Mouse (Mus musculus) spleen, adult 12 weeks (tissue): ENCODE results near the gene Ttc39a.

ENCODE experiments used
- DNase-seq: peaks from one replicate; pipeline ENCODE4 v3.0.0; 2022; ENCODE audit warnings: low spot score

Gene Ttc39a

DNA sequence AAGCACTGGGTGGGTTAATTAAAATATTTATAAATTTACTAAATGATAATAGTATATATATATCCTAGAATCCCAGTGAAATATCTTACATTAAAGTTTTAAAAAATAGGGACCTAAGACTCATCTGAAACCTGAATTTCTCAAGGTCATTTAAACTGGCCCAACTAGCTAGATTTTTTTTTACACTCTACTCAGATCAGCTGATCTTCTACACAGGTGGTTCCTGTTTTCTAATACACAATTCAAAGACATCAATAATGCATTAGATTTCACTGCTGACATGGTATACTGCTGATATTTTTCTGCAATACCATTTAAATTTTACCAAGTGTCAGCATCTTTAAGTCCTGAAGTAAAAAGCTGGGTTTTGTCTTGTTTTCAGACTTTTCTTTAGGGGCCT, 57.5 kb downstream of the Ttc39a start:
- no peak for DNase-seq

GRCm38 (mm10) chr4:109467687-109468086, 61.3 kb downstream of the Ttc39a start:
- DNase-seq: no peak

- DNase-seq: no peak
Measured at GRCm38 (mm10) chr4:109471606-109472005, 65.2 kb downstream of the Ttc39a start.

DNA sequence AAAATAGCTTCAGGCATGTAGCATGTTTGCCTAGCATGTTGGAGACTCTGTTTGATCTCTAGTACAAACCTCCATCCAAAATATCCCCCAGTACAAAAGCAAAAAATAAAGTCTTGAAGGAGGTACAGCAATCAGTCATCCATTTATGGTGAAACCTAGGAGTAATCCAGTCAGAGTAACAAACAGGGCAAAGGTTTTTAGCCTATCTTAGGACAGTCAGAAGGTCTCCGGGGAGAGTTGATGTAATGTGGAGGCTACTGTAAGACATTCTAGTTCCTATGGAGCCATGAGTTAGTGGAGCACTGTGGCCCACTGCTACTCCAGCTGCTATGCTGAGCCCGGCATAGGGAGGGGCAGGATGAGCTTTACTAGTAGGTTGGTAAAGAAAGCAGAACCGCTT, 66.1 kb downstream of the Ttc39a start:
- no peak for DNase-seq

DNA sequence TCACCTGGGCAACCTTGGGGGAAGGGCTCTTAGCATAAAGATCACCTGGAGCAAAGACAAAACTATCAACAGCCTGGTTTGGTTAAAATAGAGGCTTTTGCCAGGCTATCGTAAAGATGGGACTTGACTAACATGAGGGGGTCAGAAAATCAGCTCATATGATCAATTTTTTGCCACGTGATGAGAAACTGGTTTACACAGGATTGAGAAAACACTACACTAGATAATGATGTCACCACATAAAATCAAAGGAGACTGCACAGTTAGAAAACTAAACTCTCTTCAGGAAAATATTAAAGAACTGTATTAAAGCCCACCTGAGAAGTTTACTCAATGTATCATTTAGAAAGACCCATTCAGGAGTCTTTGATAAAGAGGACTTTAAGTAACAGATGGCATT, 68.7 kb downstream of the Ttc39a start:
- DNase-seq: no peak

- peak; percentile 55 for DNase-seq
Measured at GRCm38 (mm10) chr4:109475577-109476553, 69.4 kb downstream of the Ttc39a start.

DNA sequence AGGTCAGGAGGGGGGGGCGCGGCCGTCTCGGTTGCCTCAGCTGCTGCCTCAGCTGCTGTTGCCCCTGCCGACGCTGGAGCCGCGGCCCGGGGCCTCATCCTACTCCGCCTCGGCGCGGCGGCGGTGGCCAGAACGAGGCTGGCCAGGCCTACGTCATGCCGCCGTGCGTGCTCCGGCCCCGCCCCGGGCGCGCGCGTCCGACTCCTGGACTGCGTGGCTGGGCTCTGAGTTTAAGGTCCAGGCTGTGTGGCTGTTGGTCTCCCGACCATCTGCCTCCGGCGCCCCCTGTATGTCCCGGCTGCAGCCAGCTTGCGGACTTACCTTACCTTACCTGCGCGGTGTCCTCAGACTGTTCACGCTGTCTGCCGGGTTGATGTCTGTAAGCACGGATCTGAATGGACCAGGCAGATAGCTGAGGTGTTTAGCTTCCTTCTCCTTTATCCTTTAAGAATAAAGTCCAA, 70.2 kb downstream of the Ttc39a start:
- DNase-seq: peak; percentile 81

DNA sequence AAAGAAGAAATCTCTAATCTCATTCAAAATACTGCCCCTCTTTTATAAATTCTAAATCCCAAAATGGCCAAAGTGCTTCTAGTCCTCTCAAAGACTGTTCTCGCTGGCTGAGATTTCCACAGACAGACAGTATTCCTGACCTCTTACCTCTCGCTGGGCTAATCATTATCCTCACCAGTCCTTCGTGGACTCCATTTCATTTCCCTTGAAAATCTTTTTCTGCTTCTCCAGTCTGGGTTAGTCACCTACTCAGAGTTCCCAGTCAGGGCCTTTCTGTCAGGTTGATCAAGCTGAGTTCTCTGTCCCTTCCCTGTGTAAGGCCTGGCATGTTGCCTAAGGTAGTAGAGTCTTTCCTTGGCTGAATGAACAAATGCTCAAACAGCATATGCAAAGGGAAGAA, 71.0 kb downstream of the Ttc39a start:
- no peak for DNase-seq

GRCm38 (mm10) chr4:109481424-109481823, 75.0 kb downstream of the Ttc39a start:
- DNase-seq: no peak

DNA sequence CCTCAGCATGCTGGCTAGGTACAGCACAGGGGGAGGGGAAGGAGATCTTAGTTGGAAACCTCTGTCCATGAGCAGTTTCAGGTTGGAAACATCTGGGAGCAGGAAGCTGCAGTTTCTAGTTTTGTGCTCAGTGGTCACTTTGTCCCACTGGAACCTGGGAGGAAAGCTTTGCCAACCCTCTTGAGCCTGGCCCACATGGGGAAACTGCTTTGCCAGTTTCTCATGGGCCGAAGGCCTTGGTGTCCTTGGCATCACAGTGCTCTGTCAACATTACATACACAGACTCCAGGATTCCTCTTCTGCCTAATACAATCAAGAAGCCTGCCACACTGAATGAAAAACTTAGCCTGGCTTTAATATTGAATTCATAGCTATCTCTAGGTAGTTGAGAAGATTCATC, 76.3 kb downstream of the Ttc39a start:
- no peak for DNase-seq

DNA sequence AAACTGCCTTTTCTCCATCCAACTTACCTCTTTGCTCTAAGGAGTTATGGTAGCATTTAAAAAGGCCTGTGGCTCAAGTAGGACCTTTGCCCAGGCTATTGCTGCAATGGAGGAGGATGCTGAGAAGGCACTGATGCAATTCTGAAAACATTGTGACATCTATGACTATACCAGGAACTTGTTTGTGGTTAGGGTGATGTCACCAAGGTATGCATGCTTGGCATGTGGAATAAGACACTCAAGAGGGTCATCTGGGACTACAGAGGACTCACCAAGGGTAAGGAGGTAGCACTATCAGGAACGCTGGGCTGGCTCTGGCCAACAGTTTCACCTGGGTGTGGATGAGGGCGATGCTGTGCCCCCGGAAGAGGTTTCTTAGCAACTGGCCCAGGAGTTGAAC, 78.2 kb downstream of the Ttc39a start, which contains the start of gene Rnf11:
Gene Rnf11 (minus strand): TSS at position 108 of the 400 bp plus-strand sequence.
- no peak for DNase-seq

DNA sequence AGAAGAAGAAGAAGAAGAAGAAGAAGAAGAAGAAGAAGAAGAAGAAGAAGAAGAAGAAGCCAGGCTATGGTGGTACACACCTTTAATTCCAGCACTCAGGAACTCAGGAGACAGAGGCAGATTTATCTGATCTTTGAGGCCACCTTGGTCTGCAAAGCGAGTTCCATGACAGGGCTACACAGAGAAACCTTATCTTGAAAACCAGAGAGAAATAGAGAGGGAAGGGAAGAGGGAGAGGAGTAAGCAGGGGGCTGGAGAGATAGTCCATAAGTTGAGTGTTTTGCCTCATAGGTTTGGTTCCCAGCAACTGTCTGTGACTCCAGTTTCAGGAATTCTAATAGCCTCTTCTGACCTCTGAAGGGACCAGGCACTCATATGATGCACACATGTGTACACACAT, 82.4 kb downstream of the Ttc39a start:
- no peak for DNase-seq

DNA sequence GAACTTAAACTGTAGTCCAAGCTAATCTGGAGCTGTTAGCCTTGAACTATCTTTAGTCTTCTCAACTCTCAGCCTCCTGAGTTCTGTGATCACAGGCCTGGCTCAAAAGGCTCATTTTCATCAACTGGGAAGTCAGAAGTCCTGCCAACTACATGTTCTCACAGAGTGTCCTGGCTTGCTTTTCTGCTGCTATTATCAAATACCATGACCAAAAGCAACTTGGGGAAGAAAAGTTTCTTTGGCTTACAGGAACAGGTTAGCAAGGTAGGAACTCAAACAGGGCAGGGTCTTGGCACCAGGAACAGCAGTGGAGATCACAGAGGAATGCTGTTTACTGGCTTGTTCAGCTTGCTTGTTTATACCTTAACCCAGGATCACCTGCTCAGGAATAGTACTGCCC, 87.2 kb downstream of the Ttc39a start:
- no peak for DNase-seq
